Mouse (Mus musculus) cortical plate, adult 2 months (tissue): ENCODE results near the gene Myo9b.

ENCODE experiments used
- CTCF ChIP-seq: fragments of 200-500 bp; IDR thresholded peaks from 2 replicates; pipeline ENCODE4 v1.5.1; 2011; ENCODE audit warnings: mild to moderate bottlenecking, control low read depth, low read length; ENCODE audit not compliant: insufficient read depth; ENCODE audit errors: extremely low read depth
- POLR2A ChIP-seq: fragments of 200-500 bp; IDR thresholded peaks from 2 replicates; pipeline ENCODE4 v1.6.1; 2011; ENCODE audit warnings: mild to moderate bottlenecking, low read length, control low read depth; ENCODE audit not compliant: insufficient read depth; ENCODE audit errors: extremely low read depth

DNA sequence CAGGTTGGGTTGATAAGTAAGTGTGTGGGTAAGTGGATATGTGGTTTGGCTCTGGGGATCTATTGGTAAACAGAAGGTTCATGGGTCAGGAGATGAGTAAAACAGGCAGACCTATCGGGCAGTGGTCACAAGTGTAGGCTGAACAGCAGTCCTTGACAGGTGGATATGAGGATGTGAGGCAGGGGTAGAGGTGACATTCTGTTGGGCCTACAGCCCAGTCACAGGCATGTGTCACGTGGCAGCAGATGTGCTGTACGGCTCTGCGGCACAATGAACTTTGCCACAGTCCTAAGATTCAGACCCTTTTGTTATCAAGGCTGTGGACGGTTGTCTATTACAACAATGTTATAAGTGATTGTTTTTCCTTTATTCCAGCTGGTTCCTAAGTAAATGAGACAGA is 43.5 kb downstream of the Myo9b start:
- TF ChIP-seq POLR2A (no peak), CTCF (no peak)
